Mouse (Mus musculus): ENCODE data around the gene Ces3b.

- TF ChIP-seq EP300 (IDR thresholded peaks at IDR 0.05; ENCODE audit: low read length) (no peak), GABPA (IDR thresholded peaks at IDR 0.05; ENCODE audit: insufficient replicate concordance, low read depth, low read length) (no peak), ZKSCAN1 (IDR thresholded peaks at IDR 0.05; ENCODE audit: borderline replicate concordance, low read depth, low read length) (no peak), USF2 (conservative IDR thresholded peaks at IDR 0.05; ENCODE audit: low read depth, low read length) (no peak), POLR2A (IDR thresholded peaks at IDR 0.05; ENCODE audit: low read depth, low read length) (no peak), CTCF (conservative IDR thresholded peaks at IDR 0.05 in 1 of 2, IDR thresholded peaks at IDR 0.05 in 1 of 2; ENCODE audit: low read depth in 2 of 2, low read length in 2 of 2) (no peak), RAD21 (IDR thresholded peaks at IDR 0.05; ENCODE audit: low read depth, low read length) (no peak), TCF12 (IDR thresholded peaks at IDR 0.05; ENCODE audit: low read depth, low read length) (no peak), MAFK (IDR thresholded peaks at IDR 0.05; ENCODE audit: insufficient replicate concordance, low read length) (no peak), USF1 (IDR thresholded peaks at IDR 0.05; ENCODE audit: low read depth, low read length) (no peak), E2F4 (IDR thresholded peaks at IDR 0.05; ENCODE audit: insufficient replicate concordance, low read depth, low read length) (no peak), POLR2AphosphoS2 (IDR thresholded peaks at IDR 0.05; ENCODE audit: low read depth, low read length) (no peak)
Observed at GRCm38 (mm10) chr8:105080814-105081336, 2.7 kb upstream of the Ces3b start.

Measured in CH12.LX (cell line).